Mouse (Mus musculus): Measurements from ENCODE around the gene Itpr1.

DNA sequence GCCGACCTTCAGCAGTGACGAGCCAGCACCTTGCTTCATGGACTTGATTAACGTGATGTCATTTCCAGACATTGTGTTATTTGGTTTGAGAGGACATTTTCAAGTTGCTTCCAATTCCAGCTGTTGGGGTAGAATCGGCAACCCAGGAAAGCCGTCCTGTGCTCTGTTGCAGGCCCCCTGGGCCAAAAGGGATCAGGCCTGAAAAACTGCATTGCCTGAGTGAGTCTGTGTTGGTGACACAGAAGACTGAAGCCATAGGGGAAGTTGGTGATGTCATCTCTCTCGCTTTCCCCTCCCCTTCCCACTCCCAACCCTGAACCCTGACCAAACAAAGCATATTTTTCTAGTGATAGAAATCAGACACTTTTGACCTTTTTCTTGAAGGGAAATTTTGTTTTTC is 114.7 kb downstream of the Itpr1 start:
- TF ChIP-seq GATA1 (IDR thresholded peaks at IDR 0.05; ENCODE audit: low read length) (no peak), TAL1 (IDR thresholded peaks at IDR 0.05; ENCODE audit: low read length) (no peak)

Data from erythroblast, embryonic 14.5 days (primary cell).